Mouse (Mus musculus): ENCODE data around the gene Cbr2.
A peak's percentile ranks its signal among the peaks of the same experiment; 100 is the strongest.

The Cbr2 gene

GRCm38 (mm10) chr11:120730331-120730870 lies 1.5 kb downstream of the Cbr2 start:
- no peak for DNase-seq (ENCODE audit: low read depth)

GRCm38 (mm10) chr11:120729432-120730050 lies 2.4 kb downstream of the Cbr2 start:
- DNase-seq (ENCODE audit: low read depth), result peak; percentile 48

- DNase-seq (ENCODE audit: low read depth), result no peak
Observed at GRCm38 (mm10) chr11:120728530-120729240, 3.2 kb downstream of the Cbr2 start.

- no peak for DNase-seq (ENCODE audit: low read depth)
Observed at GRCm38 (mm10) chr11:120727564-120727963, 4.3 kb downstream of the Cbr2 start.

- DNase-seq (ENCODE audit: low read depth), result peak; percentile 90
Observed at GRCm38 (mm10) chr11:120727169-120727527, 4.8 kb downstream of the Cbr2 start, which contains the start of gene Dcxr. Gene Dcxr (minus strand): TSS chr11:120727281.

- DNase-seq (ENCODE audit: low read depth), result no peak
Observed at GRCm38 (mm10) chr11:120726243-120727168, 5.4 kb downstream of the Cbr2 start.

- no peak for DNase-seq (ENCODE audit: low read depth)
Observed at GRCm38 (mm10) chr11:120723509-120723908, 8.4 kb downstream of the Cbr2 start.

- no peak for DNase-seq (ENCODE audit: low read depth)
Observed at GRCm38 (mm10) chr11:120722761-120723382, 9.0 kb downstream of the Cbr2 start.

- DNase-seq (ENCODE audit: low read depth), result no peak
Observed at GRCm38 (mm10) chr11:120722067-120722630, 9.8 kb downstream of the Cbr2 start.

- DNase-seq (ENCODE audit: low read depth), result no peak
Observed at GRCm38 (mm10) chr11:120721124-120722066, 10.5 kb downstream of the Cbr2 start, which contains the start of gene Rac3. Gene Rac3 (plus strand): TSS chr11:120721470.

GRCm38 (mm10) chr11:120720450-120720849 lies 11.5 kb downstream of the Cbr2 start:
- DNase-seq (ENCODE audit: low read depth), result peak; percentile 92

- DNase-seq (ENCODE audit: low read depth), result no peak
Observed at GRCm38 (mm10) chr11:120719841-120720376, 12.0 kb downstream of the Cbr2 start.

- DNase-seq (ENCODE audit: low read depth), result no peak
Observed at GRCm38 (mm10) chr11:120719242-120719641, 12.7 kb downstream of the Cbr2 start.

- no peak for DNase-seq (ENCODE audit: low read depth)
Observed at GRCm38 (mm10) chr11:120715131-120715530, 16.8 kb downstream of the Cbr2 start.

GRCm38 (mm10) chr11:120714546-120714945 lies 17.4 kb downstream of the Cbr2 start:
- no peak for DNase-seq (ENCODE audit: low read depth)

GRCm38 (mm10) chr11:120713580-120714518 lies 18.1 kb downstream of the Cbr2 start, which contains the start of the genes Cenpx and Lrrc45:
Gene Cenpx (minus strand): TSS chr11:120713738.
Gene Lrrc45 (plus strand): TSS chr11:120713925.
- DNase-seq (ENCODE audit: low read depth), result peak; percentile 100

GRCm38 (mm10) chr11:120712771-120713568 lies 18.9 kb downstream of the Cbr2 start:
- DNase-seq (ENCODE audit: low read depth), result peak; percentile 55

All from c-Kit-positive CD71-positive TER-119-negative erythroid progenitor cells, embryonic 14.5 days (primary cell).